Mouse (Mus musculus) heart, postnatal 0 days (tissue): ENCODE results near the gene Cfap99.

Experiments used
- CTCF ChIP-seq: IDR thresholded peaks from 2 replicates; pipeline ENCODE4 v1.5.1; 2016; ENCODE audit warnings: antibody characterized with exemption, control low read depth, low read depth
- EP300 ChIP-seq: IDR thresholded peaks from 2 replicates; pipeline ENCODE4 v1.6.1; 2016; ENCODE audit warnings: antibody characterized with exemption, low read depth

DNA sequence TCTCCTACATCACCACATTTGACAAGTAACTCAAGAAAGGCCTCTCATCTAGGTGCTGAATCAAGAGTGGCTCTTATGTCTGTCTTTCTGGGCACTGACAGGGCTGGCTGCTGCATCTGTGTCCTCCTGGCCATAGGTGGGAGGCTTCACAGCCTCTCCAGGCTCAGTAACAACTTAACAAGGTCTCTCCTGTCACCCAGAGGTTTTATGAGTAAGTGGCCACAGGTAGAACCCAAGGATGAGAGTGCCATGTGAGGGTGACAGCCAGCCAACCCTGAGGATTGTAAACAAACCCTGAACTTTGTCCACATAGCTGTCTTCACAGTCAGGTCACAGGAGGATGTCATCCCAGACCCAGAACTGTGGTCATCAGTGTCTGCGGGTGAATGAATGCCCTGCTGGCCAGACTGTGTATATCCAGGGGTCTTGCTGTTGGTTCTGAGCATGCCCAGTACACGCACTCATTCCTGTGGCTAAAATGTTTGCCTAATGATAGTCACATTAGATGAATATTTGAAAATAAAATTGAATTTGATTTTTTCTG, 31.2 kb downstream of the Cfap99 start:
- no peak for TF ChIP-seq CTCF
- TF ChIP-seq EP300: no peak
